Mouse (Mus musculus): ENCODE results near the gene Helz.
A peak's percentile ranks its signal among the peaks of the same experiment; 100 is the strongest.
"Not testable (repeated sequence)": the region's sequence is repeated elsewhere in the genome, so short reads cannot be mapped to it uniquely, and the experiment has no call there.

Helz gene

GRCm38 (mm10) chr11:107559874-107560273, 12.1 kb downstream of the Helz start:
- no peak for DNase-seq

DNA sequence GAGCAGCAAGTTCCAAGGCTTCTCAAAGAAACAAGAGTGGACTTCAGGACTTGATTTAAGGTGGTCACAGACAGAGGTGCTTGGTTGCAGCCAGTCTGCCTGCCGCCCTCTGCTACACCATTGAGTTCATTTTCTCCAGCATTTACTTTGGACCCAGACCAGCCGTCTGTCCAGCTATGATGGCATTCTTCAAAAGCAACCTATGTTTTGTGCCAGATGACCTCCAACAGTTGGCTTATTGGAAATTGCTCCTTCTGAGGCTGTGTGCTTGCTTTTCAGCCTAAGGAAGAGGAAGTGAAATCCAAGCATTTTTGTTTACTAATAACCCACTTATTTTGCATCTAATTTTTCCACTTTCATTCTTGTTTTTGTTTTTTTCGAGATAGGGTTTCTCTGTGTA, 19.7 kb downstream of the Helz start:
- DNase-seq = no peak

- no peak for DNase-seq
These were observed 20.8 kb downstream of the Helz start for GRCm38 (mm10) chr11:107568466-107568995.

DNA sequence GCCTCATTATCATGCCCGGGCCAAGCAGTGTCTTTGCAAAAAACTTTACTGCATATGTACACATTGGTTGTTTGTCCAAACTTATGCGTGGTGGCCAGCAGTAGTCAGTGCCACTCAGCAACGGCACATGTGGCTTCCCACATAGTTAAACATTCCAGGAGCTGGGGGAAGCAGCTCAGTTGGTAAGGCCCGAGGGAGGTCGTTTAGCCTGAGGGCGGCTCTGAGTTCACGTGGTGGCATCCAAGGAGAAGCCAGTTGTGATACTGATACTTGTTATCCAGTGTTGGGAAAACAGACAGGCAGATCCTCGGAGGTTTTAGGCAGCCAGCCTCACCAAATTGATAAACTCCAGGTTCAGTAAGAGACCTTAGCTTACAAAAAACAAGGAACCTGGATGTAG, 23.2 kb downstream of the Helz start:
- DNase-seq = not testable (repeated sequence)

DNA sequence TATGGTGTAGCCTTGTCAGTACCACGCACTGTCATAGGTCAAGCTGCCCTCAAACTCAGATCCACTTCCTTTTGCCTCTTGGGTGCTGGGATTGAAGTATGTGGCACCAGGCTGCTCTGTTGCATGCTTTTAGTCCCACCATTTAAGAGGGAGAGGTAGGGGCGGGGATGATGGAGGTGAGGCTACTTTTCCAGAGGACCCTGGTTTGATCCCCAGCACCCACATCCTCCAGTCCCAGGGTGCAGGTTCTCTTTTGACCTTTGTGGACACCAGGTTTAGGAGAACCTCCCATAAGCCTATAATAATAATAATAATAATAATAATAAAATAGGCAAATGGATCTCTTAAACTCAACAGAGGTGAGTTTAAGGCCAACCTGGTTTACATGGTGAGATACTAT, 23.6 kb downstream of the Helz start:
- DNase-seq = no peak

- DNase-seq = no peak
These were observed 24.8 kb downstream of the Helz start for GRCm38 (mm10) chr11:107572551-107572950.

GRCm38 (mm10) chr11:107573061-107573692, 25.4 kb downstream of the Helz start:
- DNase-seq = peak; percentile 85

- DNase-seq = peak; percentile 88
These were observed 26.1 kb downstream of the Helz start for GRCm38 (mm10) chr11:107573847-107574246.

DNA sequence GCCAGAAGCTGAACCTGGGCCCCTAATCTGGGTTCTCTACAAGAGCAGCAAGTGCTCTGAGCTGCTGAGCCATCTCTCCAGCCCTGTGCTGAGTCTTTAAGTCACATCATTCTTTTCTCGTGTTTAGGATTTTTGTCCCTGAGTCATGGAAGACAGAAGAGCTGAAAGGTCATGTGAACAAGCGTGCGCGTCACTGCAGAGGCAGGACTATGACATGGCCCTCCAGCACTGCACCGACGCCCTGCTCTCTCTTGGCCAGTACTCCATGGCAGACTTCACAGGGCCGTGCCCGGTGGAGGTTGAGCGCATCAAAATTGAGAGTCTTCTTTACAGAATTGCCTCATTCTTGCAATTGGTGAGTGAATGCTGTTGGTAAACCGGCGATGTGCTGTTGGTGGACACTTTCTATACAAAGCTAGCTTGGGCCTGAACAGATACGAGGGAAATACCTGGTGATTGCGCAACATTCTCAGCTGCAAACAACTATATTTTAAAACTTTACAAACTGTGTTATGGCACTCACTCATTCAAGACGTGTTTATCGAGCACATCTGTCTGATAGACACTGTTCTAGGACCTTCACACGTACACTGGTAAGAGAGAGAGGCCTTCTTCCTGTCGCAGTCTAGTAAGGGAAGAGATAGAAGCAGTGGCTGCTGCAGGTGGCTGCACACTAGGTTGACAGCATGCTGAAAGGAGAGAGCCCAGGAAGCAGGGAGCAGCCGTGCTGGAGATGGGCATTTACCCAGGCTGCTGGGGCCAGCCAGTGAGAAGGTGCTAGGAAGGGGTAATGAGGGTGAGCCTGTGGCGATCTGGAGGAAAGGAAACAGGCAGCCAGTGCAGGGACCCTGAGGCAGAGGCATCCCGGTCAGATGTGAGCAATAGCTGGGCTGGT, 27.3 kb downstream of the Helz start:
- no peak for DNase-seq

DNA sequence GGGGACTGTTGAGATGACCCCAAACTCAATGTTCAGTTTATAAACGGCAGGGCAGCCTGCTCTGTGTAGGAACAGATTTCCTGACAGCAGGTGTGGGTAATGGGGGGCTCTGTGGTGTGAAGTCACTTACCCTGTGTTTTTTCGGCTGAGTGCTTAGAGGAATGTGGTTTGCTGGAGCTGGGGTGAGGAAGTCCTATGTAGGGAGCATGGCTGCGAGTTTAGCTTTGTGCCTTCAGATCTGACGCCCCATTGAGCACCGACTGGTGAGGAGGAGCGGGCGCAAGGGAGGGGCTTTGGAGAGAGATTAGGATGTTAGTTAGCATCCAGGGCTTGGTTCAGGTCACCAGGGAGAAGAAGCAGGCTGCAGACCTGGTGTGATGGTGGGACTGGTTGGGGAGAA, 28.5 kb downstream of the Helz start:
- DNase-seq = no peak

GRCm38 (mm10) chr11:107577400-107577799, 29.7 kb downstream of the Helz start:
- no peak for DNase-seq

DNA sequence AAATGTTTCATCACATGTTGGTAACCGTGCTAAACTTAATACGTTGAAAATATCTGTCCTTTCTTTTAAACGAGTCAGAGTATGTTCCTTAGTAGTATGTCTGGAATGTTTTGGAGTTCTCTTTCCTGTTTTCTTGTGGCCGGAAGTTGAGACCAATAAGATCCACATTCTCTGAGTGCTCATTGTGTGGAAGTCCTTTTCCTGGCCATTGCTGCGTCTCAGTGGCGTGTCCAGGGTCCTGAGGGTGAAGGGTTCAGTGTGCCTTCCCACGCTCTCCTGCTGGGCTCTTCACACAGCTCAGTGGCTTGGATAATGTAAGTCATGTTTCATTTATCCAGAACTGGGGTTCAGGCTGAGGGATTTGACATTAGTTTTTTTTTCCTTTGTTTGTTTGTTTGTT, 30.5 kb downstream of the Helz start:
- no peak for DNase-seq

GRCm38 (mm10) chr11:107580786-107581185, 33.1 kb downstream of the Helz start:
- DNase-seq = no peak

- no peak for DNase-seq
These were observed 37.1 kb downstream of the Helz start for GRCm38 (mm10) chr11:107584660-107585451.

DNA sequence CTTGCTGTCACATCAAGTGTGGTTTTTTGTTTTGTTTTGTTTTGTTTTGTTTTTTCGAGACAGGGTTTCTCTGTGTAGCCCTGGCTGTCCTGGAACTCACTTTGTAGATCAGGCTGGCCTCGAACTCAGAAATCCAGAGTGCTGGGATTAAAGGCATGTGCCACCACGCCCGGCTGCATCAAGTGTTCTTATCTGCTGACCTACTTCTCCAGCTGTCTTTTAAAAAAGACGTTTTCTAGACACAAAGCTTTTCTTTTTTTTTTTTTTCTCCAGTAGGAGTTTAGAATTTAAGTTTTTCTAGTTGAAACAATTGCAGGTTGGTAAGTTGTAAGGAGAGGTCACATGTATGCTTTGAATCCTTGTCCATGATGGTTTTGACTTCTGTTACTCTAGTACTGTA, 38.4 kb downstream of the Helz start:
- DNase-seq = not testable (repeated sequence)

DNA sequence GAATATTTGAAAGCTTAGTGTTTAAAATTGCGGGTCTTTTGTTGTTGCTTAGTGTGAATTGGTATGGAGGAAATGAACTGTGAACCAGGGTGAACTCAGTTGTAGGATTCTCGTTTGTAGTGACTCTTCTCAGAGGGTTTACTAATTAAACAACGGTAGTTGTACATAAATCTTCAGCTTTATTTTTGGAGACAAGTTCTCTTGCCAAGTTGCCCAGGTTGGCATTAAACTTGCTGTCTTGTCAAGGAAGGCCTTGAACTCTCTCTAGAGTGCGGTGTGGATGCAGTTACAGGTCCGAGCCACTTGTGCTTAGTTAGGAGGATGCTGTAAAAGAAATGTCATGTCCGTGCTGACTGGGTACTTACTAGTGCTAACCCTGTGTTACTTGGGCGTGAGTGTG, 39.4 kb downstream of the Helz start:
- no peak for DNase-seq

DNA sequence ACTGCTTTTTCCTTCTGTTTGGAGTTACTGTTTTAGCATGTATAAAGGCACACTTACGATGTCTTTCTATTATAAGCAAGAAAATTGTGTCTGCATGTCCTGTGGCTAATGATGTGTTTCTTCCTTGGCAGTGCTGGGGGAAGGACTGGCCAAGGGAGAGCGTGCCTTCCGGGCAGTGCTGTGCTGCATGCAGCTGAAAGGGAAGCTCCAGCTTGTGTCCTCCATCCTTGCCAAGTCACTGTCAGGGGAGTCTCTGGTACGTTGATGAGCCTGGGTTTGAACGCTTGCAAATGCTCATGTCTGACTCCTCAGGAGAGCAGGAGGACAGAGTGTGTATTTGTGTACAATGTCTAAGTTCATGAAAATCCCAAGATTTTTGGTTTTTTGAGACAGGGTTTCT, 44.8 kb downstream of the Helz start:
- no peak for DNase-seq

DNA sequence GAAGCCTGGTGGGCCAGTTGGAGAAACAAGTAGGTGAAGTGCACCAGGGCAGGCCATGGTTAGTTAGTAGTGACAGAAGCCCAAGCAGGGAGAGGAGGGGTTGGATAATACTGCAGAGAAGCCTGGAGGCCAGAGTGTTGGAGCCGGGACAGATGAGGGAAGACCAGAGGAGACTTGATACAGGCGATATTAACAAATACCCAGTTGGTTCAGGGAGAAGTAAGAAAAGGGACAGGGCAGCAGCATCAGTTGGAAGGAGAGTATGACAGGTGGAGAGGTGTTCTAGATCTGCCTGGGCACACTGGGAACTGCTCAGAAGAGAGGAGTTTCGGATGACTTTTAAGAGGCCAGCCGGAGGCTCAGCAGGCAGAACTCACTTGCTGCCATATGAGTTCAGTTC, 49.7 kb downstream of the Helz start:
- DNase-seq = no peak

- DNase-seq = no peak
These were observed 58.0 kb downstream of the Helz start for GRCm38 (mm10) chr11:107605694-107606093.

GRCm38 (mm10) chr11:107613906-107614305, 66.2 kb downstream of the Helz start:
- peak; percentile 5 for DNase-seq

DNA sequence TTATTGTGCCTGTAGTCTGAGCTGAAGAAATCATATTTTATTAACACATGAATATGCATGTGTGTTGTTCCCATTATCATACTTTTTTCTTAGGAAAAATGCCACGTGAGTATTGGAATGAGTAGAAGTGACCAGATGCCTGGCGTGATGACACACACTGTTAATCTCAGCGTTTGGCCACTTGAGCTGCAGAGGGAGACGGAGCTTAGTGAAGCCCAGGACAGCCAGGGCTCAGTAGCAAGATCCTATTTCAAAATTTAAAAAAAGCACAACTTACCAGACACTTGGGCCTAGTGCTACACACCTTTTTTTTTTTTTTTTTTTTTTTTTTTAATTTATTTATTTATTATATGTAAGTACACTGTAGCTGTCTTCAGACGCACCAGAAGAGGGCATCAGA, 68.0 kb downstream of the Helz start:
- DNase-seq = no peak

DNA sequence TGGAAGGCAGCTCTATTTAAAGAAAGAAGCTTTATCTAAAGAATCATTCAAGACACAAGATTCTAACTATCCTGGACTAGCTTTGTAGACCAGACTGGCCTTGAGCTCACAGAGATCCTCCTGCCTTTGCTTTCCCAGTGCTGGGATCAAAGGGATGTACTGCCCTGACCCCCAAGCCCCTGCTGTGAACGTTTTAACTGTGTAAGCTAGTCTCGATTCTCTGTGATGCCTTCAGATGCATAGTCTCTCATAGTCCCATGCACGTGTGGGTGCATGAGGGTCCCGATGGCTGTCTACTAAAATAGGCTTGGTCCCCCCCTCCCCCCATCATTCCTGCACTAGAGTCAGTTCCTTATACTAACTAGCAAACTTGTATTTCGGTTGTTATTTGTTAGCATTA, 70.2 kb downstream of the Helz start:
- DNase-seq = no peak

DNA sequence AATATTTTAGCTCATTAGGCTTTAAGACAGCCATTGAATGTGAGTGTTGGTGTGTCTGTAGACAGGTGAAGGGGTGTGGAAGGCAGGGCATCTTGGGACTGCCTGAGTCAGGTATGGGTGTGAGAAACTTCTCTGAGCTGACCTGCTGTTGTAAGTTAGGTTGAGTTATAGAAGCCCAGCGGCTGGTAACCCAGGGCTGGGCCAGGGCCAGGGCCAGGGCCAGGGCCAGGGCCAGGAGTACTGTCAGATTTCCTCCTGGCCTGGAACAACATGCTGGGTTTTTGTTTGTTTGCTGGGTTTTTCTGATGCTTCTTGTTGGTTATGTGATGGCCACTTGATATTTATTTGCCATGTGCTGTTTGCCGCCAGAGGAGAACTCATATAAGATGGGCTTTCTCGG, 76.9 kb downstream of the Helz start:
- no peak for DNase-seq

Data from kidney, adult 11 months (tissue).